Mouse (Mus musculus) erythroblast, adult 5-6 weeks (primary cell): ENCODE data around the gene Hs1bp3. TPM values are rescaled to one million over a fixed set of nuclear protein-coding genes. Genes with fewer than 3 reads are reported as not detected.

Experiments
- ATAC-seq: replicated peaks from 2 replicates; pipeline ENCODE4 v1.8.0; 2016; ENCODE audit warnings: moderate number of reproducible peaks, mild to moderate bottlenecking, moderate TSS enrichment, inconsistent platforms; ENCODE audit not compliant: poor library complexity, low FRiP score, severe bottlenecking
- total RNA-seq, 2 experiments: library from RNA; stranded (forward) in 1 of 2; stranded (reverse) in 1 of 2; fragments of 150-400 nt in 1 of 2; fragments of 200-764, 138-1000 nt in 1 of 2; gene quantifications; 2 replicates each; pipeline versions ENCODE4 v1.2.3 to v1.2.4; 2015 to 2017; ENCODE audit warnings: low replicate concordance in 2 of 2

Hs1bp3 gene
- total RNA-seq, 2 experiments from 2014 or later, result 1.8 TPM; not detected in 1

GRCm38 (mm10) chr12:8358344-8358966, 45.2 kb downstream of the Hs1bp3 start:
- ATAC-seq, result no peak

- ATAC-seq, result no peak
Measured at GRCm38 (mm10) chr12:8359418-8360112, 46.3 kb downstream of the Hs1bp3 start.

- ATAC-seq, result no peak
Measured at GRCm38 (mm10) chr12:8361866-8362265, 48.6 kb downstream of the Hs1bp3 start.

GRCm38 (mm10) chr12:8362400-8362799, 49.2 kb downstream of the Hs1bp3 start:
- ATAC-seq, result no peak

GRCm38 (mm10) chr12:8364321-8364838, 51.1 kb downstream of the Hs1bp3 start:
- no peak for ATAC-seq

GRCm38 (mm10) chr12:8365336-8365735, 52.1 kb downstream of the Hs1bp3 start:
- no peak for ATAC-seq

- no peak for ATAC-seq
Measured at GRCm38 (mm10) chr12:8365905-8366576, 52.8 kb downstream of the Hs1bp3 start.

GRCm38 (mm10) chr12:8366688-8367087, 53.5 kb downstream of the Hs1bp3 start:
- ATAC-seq, result no peak

GRCm38 (mm10) chr12:8371746-8372510, 58.7 kb downstream of the Hs1bp3 start:
- no peak for ATAC-seq

GRCm38 (mm10) chr12:8372511-8373180, 59.4 kb downstream of the Hs1bp3 start:
- no peak for ATAC-seq

- no peak for ATAC-seq
Measured at GRCm38 (mm10) chr12:8373741-8374140, 60.5 kb downstream of the Hs1bp3 start.

- ATAC-seq, result no peak
Measured at GRCm38 (mm10) chr12:8377169-8377568, 63.9 kb downstream of the Hs1bp3 start.

- no peak for ATAC-seq
Measured at GRCm38 (mm10) chr12:8377955-8378620, 64.9 kb downstream of the Hs1bp3 start.

GRCm38 (mm10) chr12:8379795-8380521, 66.7 kb downstream of the Hs1bp3 start:
- no peak for ATAC-seq

- no peak for ATAC-seq
Measured at GRCm38 (mm10) chr12:8380944-8381343, 67.7 kb downstream of the Hs1bp3 start.

- no peak for ATAC-seq
Measured at GRCm38 (mm10) chr12:8381940-8382339, 68.7 kb downstream of the Hs1bp3 start.

GRCm38 (mm10) chr12:8383822-8384221, 70.6 kb downstream of the Hs1bp3 start:
- ATAC-seq, result no peak

- no peak for ATAC-seq
Measured at GRCm38 (mm10) chr12:8386451-8387011, 73.3 kb downstream of the Hs1bp3 start.
